Mouse (Mus musculus): Measurements from ENCODE around the gene Cnn1. TPM values are rescaled to one million over a fixed set of nuclear protein-coding genes. Genes with fewer than 3 reads are reported as not detected.
A peak's percentile ranks its signal among the peaks of the same experiment; 100 is the strongest.

The Cnn1 gene
- total RNA-seq, 2 experiments from 2014 or later: 0.88 to 0.93 TPM

GRCm38 (mm10) chr9:22119543-22119942 lies 20.5 kb downstream of the Cnn1 start:
- peak; percentile 41 to 69 for DNase-seq (ENCODE audit: low spot score in 2 of 2)
- intact Hi-C loops (cut with DNase I): no loop called here

DNA sequence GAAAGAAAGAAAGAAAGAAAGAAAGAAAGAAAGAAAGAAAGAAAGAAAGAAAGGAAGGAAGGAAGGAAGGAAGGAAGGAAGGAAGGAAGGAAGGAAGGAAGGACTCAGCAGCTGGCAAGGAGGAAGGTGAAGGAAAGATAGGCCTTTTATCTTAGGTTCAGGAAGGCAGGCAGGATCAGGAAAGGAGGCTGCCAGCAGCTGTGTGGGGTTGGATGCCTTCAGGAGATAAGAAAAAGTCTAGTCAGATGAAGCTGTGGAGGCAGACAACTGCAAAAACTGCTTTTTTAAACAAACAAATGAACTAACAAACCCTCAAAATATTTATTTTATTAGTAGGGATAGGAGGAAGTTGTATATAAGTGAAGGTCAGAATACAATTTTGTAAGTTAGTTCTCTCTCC lies 22.5 kb downstream of the Cnn1 start:
- intact Hi-C loops (cut with DNase I): no loop called here
- no peak for DNase-seq (ENCODE audit: low spot score in 2 of 2)

- intact Hi-C loops (cut with DNase I): no loop called here
- DNase-seq (ENCODE audit: low spot score in 2 of 2): no peak
Measured at GRCm38 (mm10) chr9:22122005-22122404, 23.0 kb downstream of the Cnn1 start.

DNA sequence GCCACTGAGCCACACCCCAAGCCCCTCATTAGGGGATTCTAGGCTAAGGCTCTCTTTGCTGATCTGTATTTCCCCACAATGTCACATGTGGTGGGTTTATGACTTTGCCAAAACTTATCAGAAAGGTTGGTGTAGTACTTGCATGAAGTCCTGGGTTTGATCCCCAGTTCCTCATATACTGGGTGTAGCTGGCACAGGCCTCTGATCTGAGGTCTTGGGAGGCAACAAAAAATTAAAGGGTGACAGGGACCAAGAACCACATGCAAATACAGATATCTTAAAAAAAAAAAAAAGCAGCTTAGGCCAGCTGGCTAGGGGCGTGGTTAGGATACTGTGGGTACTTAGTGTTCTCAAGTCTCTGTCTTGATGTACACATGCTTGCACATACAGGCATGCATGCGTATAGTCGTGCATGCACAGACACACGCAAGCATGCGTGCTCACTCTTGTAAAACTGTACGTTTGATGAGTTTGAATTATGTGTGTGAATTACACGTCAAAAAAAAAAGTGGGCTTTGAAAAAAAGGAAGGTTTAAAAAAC lies 24.1 kb downstream of the Cnn1 start:
- no peak for DNase-seq (ENCODE audit: low spot score in 2 of 2)
- intact Hi-C loops (cut with DNase I): no loop called here

- DNase-seq (ENCODE audit: low spot score in 2 of 2): no peak
- intact Hi-C loops (cut with DNase I): no loop called here
Measured at GRCm38 (mm10) chr9:22124169-22124568, 25.2 kb downstream of the Cnn1 start.

GRCm38 (mm10) chr9:22125246-22126027 lies 26.4 kb downstream of the Cnn1 start:
- DNase-seq (ENCODE audit: low spot score in 2 of 2): no peak
- intact Hi-C loops (cut with DNase I): no loop called here

- intact Hi-C loops (cut with DNase I): no loop called here
- no peak for DNase-seq (ENCODE audit: low spot score in 2 of 2)
Measured at GRCm38 (mm10) chr9:22131226-22131981, 32.4 kb downstream of the Cnn1 start.

- no peak for DNase-seq (ENCODE audit: low spot score in 2 of 2)
- intact Hi-C loops (cut with DNase I): no loop called here
Measured at GRCm38 (mm10) chr9:22132220-22132619, 33.2 kb downstream of the Cnn1 start.

- intact Hi-C loops (cut with DNase I): no loop called here
Measured at GRCm38 (mm10) chr9:22134246-22134890, 35.4 kb downstream of the Cnn1 start.

GRCm38 (mm10) chr9:22134988-22135643 lies 36.1 kb downstream of the Cnn1 start:
- no peak for DNase-seq (ENCODE audit: low spot score in 2 of 2)
- intact Hi-C loops (cut with DNase I): no loop called here

More at GRCm38 (mm10) chr9:22134246-22134890, 35.4 kb downstream of the Cnn1 start:
- DNase-seq (ENCODE audit: low spot score in 2 of 2): no peak

- intact Hi-C loops (cut with DNase I): no loop called here
Measured at GRCm38 (mm10) chr9:22135644-22136390, 36.8 kb downstream of the Cnn1 start, which contains the start of gene Acp5. Acp5 (minus strand) TSS chr9:22135711.

GRCm38 (mm10) chr9:22136765-22137547 lies 37.9 kb downstream of the Cnn1 start:
- intact Hi-C loops (cut with DNase I): no loop called here
- no peak for DNase-seq (ENCODE audit: low spot score in 2 of 2)

More at GRCm38 (mm10) chr9:22135644-22136390, 36.8 kb downstream of the Cnn1 start, which contains the start of gene Acp5:
- DNase-seq (ENCODE audit: low spot score in 2 of 2): no peak

- no peak for DNase-seq (ENCODE audit: low spot score in 2 of 2)
- intact Hi-C loops (cut with DNase I): no loop called here
Measured at GRCm38 (mm10) chr9:22138480-22138879, 39.5 kb downstream of the Cnn1 start.

GRCm38 (mm10) chr9:22139746-22140145 lies 40.7 kb downstream of the Cnn1 start:
- intact Hi-C loops (cut with DNase I): loop anchor here (10.0 kb wide), 1 partner anchor 155 kb away; the partner anchor contains the start of gene Rgl3
- no peak for DNase-seq (ENCODE audit: low spot score in 2 of 2)

GRCm38 (mm10) chr9:22143108-22144037 lies 44.4 kb downstream of the Cnn1 start:
- intact Hi-C loops (cut with DNase I): loop anchor here (2.0 to 10.0 kb wide), 2 partner anchors 77 to 159 kb away; partner anchors contain the start of gene Rgl3
- peak; percentile 85 to 92 for DNase-seq (ENCODE audit: low spot score in 2 of 2)

DNA sequence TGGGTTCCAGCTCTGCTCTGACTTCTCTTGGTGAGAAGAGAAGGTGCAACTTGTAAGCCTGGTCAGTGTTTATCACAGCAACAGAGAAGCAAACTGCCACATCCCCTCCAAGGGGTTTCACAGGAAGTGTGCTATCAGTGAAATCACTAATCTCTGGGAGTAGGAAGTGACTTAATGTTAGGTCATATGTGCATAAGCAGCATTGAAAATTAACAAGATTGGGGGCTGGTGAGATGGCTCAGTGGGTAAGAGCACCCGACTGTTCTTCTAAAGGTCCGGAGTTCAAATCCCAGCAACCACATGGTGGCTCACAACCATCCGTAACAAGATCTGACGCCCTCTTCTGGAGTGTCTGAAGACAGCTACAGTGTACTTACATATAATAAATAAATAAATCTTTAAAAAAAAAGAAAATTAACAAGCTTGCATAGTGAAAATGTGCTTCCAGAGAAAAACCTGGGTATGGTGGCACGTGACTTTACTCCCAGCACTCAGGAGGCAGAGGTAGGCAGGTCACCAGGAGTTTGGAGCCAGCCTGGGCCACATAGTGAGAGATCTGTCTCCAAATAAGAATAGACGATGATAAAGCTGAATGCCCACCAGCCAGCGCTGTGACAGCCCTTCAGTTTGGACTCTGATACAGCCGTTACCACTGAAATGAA lies 45.4 kb downstream of the Cnn1 start:
- DNase-seq (ENCODE audit: low spot score in 2 of 2): no peak
- intact Hi-C loops (cut with DNase I): loop anchor here (10.0 kb wide), 1 partner anchor 160 kb away; the partner anchor contains the start of gene Rgl3
